Mouse (Mus musculus): ENCODE data around the gene Gm49387.

GRCm38 (mm10) chr14:31532656-31533055 is 108.0 kb downstream of the Gm49387 start:
- TF ChIP-seq CTCF (IDR thresholded peaks at IDR 0.05; ENCODE audit: low read depth) (no peak), EP300 (IDR thresholded peaks at IDR 0.05; ENCODE audit: low read depth) (no peak)

Measured in heart, postnatal 0 days (tissue).